Mouse (Mus musculus): Measurements from ENCODE around the gene Crybb3.

DNA sequence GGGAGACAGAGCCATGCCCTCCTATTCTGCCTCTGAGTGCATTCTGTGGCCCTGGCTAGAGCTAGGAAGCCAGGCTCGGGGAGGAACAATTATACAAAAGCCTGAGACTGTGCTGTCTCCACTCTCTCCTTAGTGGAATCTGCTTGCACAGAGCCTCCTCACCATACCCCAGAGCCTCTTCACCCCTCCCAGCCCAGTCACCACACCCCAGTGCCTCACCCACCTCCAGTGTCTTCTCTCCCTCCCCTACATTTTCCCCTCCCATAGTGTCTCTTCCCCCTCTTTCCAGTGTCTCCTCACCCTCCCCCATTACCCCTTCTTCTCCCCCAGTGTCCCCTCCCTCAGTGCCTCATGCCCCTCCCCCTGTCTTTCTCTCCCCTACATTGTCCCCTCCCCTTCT lies 29.5 kb upstream of the Crybb3 start:
- no peak for TF ChIP-seq CTCF (IDR thresholded peaks at IDR 0.05; ENCODE audit: low read depth, low read length)
- TF ChIP-seq POLR2A (IDR thresholded peaks at IDR 0.05; ENCODE audit: extremely low read depth, insufficient read depth, low read length): no peak
